Mouse (Mus musculus) heart, postnatal 0 days (tissue): Measurements from ENCODE around the gene Cmc2.

Source experiments
- CTCF ChIP-seq: IDR thresholded peaks from 2 replicates; pipeline ENCODE4 v1.5.1; 2016; ENCODE audit warnings: antibody characterized with exemption, control low read depth, low read depth
- EP300 ChIP-seq: IDR thresholded peaks from 2 replicates; pipeline ENCODE4 v1.6.1; 2016; ENCODE audit warnings: antibody characterized with exemption, low read depth

GRCm38 (mm10) chr8:116945169-116945910, 24.1 kb upstream of the Cmc2 start:
- TF ChIP-seq CTCF (no peak), EP300 (no peak)
